Mouse (Mus musculus) kidney, postnatal 36 days (tissue): ENCODE results near the gene Efnb2.

Source experiments
- DNase-seq, 2 experiments: peaks; one replicate each; pipeline ENCODE4 v3.0.0; 2021 to 2022; ENCODE audit warnings: mixed read lengths in 2 of 2

Gene Efnb2

GRCm38 (mm10) chr8:8661103-8661758 lies at the start of gene Efnb2:
Gene Efnb2 (minus strand): TSS chr8:8661242.
- DNase-seq: peak; percentile 97

GRCm38 (mm10) chr8:8704813-8705212 lies 43.8 kb upstream of the Efnb2 start:
- no peak for DNase-seq

- peak in 1 of 2 experiments; percentile 11 for DNase-seq
Observed at GRCm38 (mm10) chr8:8703668-8704067, 42.6 kb upstream of the Efnb2 start.

- no peak for DNase-seq
Observed at GRCm38 (mm10) chr8:8700821-8701220, 39.8 kb upstream of the Efnb2 start.

DNA sequence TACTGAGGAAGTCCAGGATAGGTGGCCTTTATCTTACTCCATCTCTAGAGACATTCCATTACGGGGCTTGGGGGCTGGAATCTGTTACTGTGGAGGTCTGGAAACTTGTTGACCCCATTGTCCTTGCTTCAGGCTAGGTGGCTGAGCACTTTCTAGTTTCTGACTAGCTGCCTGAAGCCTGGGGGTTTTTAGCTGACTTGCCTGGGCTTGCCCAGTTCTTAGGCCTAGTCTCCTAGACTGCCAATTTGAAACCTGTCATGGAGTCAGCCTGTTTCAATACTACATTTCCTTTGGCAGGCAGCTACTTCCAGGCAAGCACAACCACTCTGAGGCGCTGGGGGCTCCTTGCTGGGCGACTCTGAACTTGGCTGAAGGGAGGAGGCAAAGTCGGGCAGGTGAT lies 39.2 kb upstream of the Efnb2 start:
- DNase-seq: no peak

DNA sequence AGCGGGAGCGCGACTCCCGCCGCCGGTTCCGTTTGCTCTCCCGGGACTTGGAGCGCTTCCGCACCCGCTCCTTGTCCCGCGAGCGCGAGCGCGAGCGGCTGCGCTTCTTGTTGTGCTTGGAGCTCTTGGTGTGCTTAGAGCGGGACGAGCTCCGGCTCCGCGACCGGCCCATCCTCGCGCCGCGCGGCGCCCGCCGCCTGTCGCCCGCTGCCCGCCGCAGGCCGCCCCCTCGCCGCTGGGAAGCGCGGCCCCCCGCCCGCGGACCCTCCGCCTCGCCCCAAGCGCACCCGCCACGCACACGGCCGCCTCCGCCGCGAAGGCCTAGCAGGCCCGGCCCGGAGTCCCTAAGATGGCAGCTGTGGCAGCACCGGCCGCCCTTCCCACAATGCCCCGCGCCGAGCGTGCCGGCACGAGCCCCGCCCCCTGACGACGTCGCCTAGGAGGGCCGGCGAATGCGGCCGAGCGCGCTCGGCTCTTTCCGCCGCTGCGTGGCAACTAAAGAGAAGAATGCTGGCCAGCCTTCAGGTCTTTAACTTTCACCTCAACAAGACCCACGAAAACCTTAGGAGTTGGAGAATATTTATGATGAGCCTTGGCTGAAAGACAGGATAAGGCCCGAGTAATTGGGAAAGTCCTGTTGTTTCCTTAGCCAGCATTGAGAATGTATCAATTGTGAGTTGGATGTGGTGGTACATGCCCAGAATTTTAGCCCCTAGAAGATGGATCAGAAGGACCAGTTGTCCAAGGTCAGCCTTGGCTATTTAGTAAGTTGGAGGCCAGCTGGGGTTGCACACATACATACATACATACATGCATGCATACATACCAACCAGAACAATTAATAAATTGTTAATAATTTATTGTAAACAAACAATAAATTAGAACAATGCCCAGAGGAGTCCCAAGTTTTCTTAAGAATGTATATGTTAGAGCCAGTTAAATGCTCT lies 29.4 kb upstream of the Efnb2 start, which contains the start of gene Arglu1:
Arglu1 (minus strand) TSS at position 376 of the 947 bp plus-strand sequence.
- peak; percentile 98 to 100 for DNase-seq

DNA sequence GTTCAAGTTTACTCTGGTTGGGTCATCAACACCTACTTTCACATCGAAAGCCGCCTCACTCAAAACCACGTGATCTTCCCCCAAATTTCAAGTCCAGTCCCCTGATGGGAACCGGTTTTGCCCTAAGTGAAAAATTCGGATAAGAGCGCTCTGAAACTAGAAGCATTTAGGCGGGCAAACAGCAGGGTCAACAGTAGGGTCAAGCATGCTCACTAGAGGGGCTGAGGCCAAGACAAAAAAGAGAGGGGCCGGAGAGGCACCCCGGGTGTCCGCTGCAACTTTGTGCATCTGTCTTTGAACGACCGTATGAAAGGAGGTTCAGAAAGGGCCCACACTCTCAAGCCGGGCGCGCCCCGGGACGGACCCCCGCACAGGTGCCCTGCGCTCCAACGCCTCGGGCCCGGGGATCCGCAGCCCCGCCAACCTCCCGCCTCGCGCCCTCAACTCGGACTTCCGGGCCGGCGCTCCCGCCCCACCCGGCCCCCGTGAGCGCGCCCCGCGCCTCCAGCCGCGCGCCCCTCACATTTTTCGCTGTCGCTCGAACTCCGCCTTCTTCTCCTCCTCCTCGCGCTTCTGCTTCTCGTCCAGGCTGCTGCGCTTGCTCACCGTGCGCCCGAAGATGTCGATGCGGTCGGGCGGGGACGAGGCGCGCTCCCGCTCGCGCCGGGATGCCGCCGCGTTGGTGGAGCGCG lies 28.6 kb upstream of the Efnb2 start:
- DNase-seq: peak; percentile 62 to 75

- no peak for DNase-seq
Observed at GRCm38 (mm10) chr8:8688823-8689453, 27.9 kb upstream of the Efnb2 start.

DNA sequence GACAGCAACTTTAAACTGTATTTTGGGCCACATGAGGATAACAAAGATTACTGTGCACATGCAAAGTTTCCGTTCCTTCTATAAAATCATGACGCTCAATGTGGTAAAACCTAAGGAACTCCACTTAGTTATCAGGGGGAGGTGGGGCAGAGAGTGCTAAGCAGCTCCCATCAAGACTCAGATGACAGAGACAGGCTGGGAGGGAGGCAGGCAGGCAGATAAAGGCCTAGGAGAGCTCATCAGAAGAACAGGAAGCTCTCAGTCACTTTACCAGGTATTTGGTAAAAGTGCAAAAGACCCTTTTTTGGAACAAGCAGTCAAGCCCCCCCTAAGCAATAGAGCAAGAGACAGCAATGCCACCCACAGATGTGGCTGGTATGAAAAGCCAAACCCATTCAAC lies 24.5 kb upstream of the Efnb2 start:
- no peak for DNase-seq

GRCm38 (mm10) chr8:8682697-8683096 lies 21.7 kb upstream of the Efnb2 start:
- DNase-seq: no peak

- DNase-seq: no peak
Observed at GRCm38 (mm10) chr8:8678236-8678635, 17.2 kb upstream of the Efnb2 start.

GRCm38 (mm10) chr8:8674864-8675263 lies 13.8 kb upstream of the Efnb2 start:
- DNase-seq: no peak

DNA sequence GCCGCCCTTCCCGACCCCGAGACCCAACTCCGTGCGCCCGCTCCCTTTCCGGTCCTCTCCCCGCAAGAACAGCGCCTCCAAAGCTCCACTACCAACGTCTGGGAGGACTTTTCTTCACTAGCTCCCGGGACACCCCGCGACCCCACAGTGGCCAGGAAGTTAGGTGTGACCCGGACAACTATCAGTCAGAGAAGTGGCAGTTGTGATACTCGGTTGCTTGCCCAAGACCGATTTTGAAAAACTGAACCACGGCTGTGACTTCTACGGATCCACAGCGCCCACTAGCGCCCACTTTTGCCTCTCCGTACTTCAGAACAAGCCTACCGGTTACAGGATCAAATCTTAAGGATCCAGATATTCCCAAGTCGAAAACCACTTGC lies 707 bp upstream of the Efnb2 start:
- peak; percentile 92 to 97 for DNase-seq

DNA sequence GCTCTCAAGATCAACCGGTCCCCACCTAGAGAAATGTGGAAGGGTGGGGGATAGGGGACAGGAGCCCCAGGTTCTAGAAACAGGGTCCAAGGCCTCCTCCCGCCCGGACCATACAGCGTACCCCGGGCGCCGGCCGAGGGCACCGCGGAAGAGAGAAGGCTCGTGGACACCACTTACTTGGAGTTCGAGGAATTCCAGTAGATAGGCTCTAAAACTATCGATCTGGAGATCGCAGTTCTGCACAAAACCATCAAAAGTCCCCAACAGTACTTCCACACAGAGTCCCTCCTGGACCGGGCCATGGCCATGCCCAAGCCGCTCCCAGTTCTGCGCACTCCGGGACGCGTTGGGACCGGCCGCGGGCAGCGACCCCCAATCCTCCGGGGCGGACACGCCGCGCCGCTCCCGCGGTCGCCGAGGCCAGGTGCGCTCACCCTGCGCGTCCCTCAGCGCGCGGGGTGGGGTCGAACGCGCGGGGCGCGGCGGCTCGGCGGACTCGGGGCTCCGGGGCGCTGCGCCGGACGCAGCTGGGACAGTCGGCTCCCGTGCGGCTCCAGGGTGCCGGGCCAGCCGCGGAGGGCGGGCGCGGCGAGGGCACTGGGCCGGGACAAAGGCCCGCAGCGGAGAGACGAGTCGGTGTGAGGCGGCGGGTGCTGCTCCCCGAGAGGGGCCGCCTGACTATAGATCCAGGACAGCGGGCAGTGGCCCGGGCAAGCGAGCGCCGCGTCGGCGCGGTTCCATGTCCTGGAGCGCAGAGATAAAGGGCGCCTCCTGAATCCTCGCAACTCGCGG lies 539 bp downstream of the Efnb2 start:
- peak in 1 of 2 experiments; percentile 52 for DNase-seq

- DNase-seq: peak; percentile 11 to 39
Observed at GRCm38 (mm10) chr8:8659503-8660306, 1.3 kb downstream of the Efnb2 start.

- DNase-seq: peak; percentile 88 to 92
Observed at GRCm38 (mm10) chr8:8658426-8659224, 2.4 kb downstream of the Efnb2 start.

DNA sequence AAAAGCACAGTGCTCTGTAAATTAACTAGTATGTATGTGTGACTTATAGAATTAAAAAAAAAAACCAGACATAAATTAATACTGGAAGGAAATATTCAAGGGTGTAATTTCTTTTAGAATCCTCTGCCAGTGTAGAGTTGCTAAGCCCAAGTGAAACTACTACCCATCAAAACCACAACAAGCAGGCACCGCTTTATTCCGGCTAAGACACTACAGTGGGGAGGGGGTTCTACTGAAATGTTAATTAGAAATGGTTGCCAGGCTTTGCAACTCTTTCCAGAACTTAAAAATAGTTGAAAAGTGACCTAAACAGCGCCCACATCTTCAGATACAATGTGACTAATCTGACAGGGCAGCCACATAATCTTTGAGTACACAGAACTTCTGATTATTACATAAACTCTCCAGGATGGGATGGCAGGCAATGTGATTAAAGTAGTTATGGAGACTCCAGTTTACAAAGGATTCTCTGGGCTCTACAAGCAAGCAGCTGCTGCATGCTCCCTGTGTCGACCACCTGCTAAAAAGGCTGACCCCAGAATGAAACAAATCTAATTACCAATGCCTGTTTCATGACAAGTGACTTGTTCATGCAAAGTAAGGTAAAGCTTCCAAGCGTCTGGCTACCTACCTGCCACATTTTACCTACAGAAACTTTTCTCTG lies 3.2 kb downstream of the Efnb2 start:
- DNase-seq: no peak

DNA sequence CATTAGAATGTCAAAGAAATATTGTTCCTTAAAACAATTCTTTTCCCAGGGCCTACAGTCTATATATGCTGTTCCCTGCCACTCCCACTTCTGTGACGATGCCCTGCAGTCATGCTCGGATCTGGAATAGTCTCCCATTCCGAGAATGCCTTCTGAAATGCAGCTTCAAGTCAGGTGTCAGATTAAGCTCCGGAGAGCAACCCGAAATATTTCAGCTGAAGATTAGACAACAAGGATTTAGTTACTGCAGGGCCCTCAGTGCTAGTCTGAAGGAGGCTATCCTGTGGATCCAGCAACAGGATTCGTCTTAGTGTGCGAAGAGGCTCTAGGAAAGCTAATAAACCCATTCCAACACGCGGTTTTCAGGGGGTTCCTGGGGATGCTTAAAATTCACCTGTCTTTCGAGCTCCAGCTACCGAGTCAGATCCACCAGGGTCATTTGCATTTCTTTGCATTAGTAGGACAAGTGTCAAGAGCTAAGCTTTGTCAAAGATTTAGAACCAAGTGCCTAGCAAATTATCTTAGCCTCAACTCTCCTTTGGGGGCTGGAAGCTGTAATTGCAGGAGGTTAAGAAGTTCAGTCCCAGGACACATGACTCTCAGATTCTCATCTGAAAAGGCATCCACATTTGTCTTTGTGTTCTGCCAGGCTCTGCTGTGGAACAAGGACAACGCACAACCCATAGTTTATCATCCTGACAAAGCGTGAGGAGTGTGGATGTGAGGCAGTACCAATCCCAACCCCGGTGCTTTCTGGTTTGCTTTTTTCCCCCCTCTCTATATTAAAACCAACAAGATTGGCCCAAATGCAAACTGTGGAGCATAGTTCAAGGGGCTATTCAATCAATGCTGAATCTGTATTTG lies 4.2 kb downstream of the Efnb2 start:
- DNase-seq: no peak
